Mouse (Mus musculus): ENCODE measurements around the gene Gckr. TPM values are rescaled to one million over a fixed set of nuclear protein-coding genes. Genes with fewer than 3 reads are reported as not detected.
"Not testable (repeated sequence)": the region's sequence is repeated elsewhere in the genome, so short reads cannot be mapped to it uniquely, and the experiment has no call there.

Gckr gene
- polyA plus RNA-seq, 1 experiment from 2014 or later = 0.17 TPM

- no peak overlapping the region for H3K27ac ChIP-seq
- H3K4me3 ChIP-seq = no peak overlapping the region
- H3K4me1 ChIP-seq = peaks cover 10% of the 10 kb centered on the region
- H3K4me2 ChIP-seq (replicated peaks) = no peak overlapping the region
- H3K9ac ChIP-seq = no peak overlapping the region
- H3K9me3 ChIP-seq = no peaks in the 10 kb centered on the region
- 86% methylated on average over 3 of the region's 3 CpGs for WGBS
- H3K36me3 ChIP-seq = peaks cover 7% of the 10 kb centered on the region
- ATAC-seq (ENCODE audit: insufficient number of reproducible peaks, insufficient read depth, low FRiP score, low TSS enrichment) = no peak
- no peaks in the 10 kb centered on the region for H3K27me3 ChIP-seq
Observed at GRCm38 (mm10) chr5:31297981-31298380, 738 bp downstream of the Gckr start.

- ATAC-seq (ENCODE audit: insufficient number of reproducible peaks, insufficient read depth, low FRiP score, low TSS enrichment) = no peak
- WGBS = 63% methylated on average over 2 of the region's 2 CpGs
- no peaks in the 10 kb centered on the region for H3K27me3 ChIP-seq
Observed at GRCm38 (mm10) chr5:31298486-31298885, 1.2 kb downstream of the Gckr start.

GRCm38 (mm10) chr5:31301866-31302265 lies 4.6 kb downstream of the Gckr start:
- Histone ChIP-seq H3K27ac (no peak overlapping the region), H3K4me1 (no peaks in the 10 kb centered on the region), H3K4me3 (no peak overlapping the region), H3K27me3 (no peaks in the 10 kb centered on the region), H3K9me3 (no peaks in the 10 kb centered on the region), H3K36me3 (no peaks in the 10 kb centered on the region), H3K9ac (no peak overlapping the region), H3K4me2 (replicated peaks) (no peak overlapping the region)
- WGBS = 72% methylated on average over 7 of the region's 8 CpGs
- no peak for ATAC-seq (ENCODE audit: insufficient number of reproducible peaks, insufficient read depth, low FRiP score, low TSS enrichment)

More at GRCm38 (mm10) chr5:31298486-31298885, 1.2 kb downstream of the Gckr start:
- no peak overlapping the region for H3K9ac ChIP-seq
- peaks cover 10% of the 10 kb centered on the region for H3K4me1 ChIP-seq
- no peak overlapping the region for H3K4me2 ChIP-seq (replicated peaks)
- no peaks in the 10 kb centered on the region for H3K9me3 ChIP-seq
- no peak overlapping the region for H3K27ac ChIP-seq
- no peak overlapping the region for H3K4me3 ChIP-seq
- peaks cover 2% of the 10 kb centered on the region for H3K36me3 ChIP-seq

- no peaks in the 10 kb centered on the region for H3K4me1 ChIP-seq
- H3K9me3 ChIP-seq = no peaks in the 10 kb centered on the region
- H3K4me2 ChIP-seq (replicated peaks) = no peak overlapping the region
- no peak overlapping the region for H3K4me3 ChIP-seq
- no peak overlapping the region for H3K27ac ChIP-seq
- H3K27me3 ChIP-seq = no peaks in the 10 kb centered on the region
- ATAC-seq (ENCODE audit: insufficient number of reproducible peaks, insufficient read depth, low FRiP score, low TSS enrichment) = no peak
- WGBS = 90% methylated on average over 6 of the region's 6 CpGs
- H3K9ac ChIP-seq = no peak overlapping the region
- H3K36me3 ChIP-seq = no peaks in the 10 kb centered on the region
Observed at GRCm38 (mm10) chr5:31303093-31303492, 5.8 kb downstream of the Gckr start.

- Histone ChIP-seq H3K36me3 (no peaks in the 10 kb centered on the region), H3K4me3 (no peak overlapping the region), H3K27me3 (no peaks in the 10 kb centered on the region), H3K4me2 (replicated peaks) (no peak overlapping the region), H3K9ac (no peak overlapping the region), H3K9me3 (no peaks in the 10 kb centered on the region), H3K4me1 (no peaks in the 10 kb centered on the region), H3K27ac (no peak overlapping the region)
- ATAC-seq (ENCODE audit: insufficient number of reproducible peaks, insufficient read depth, low FRiP score, low TSS enrichment) = no peak
- WGBS = 90% methylated on average over 8 of the region's 8 CpGs
Observed at GRCm38 (mm10) chr5:31312806-31313205, 15.6 kb downstream of the Gckr start.

GRCm38 (mm10) chr5:31322776-31323175 lies 25.5 kb downstream of the Gckr start:
- H3K36me3 ChIP-seq = no peaks in the 10 kb centered on the region
- ATAC-seq (ENCODE audit: insufficient number of reproducible peaks, insufficient read depth, low FRiP score, low TSS enrichment) = no peak
- no peaks in the 10 kb centered on the region for H3K4me1 ChIP-seq
- no peak overlapping the region for H3K9ac ChIP-seq
- 90% methylated on average over 3 of the region's 3 CpGs for WGBS
- no peak overlapping the region for H3K27ac ChIP-seq
- H3K27me3 ChIP-seq = no peaks in the 10 kb centered on the region
- H3K9me3 ChIP-seq = no peaks in the 10 kb centered on the region
- H3K4me3 ChIP-seq = no peak overlapping the region
- H3K4me2 ChIP-seq (replicated peaks) = no peak overlapping the region

GRCm38 (mm10) chr5:31324085-31324484 lies 26.8 kb downstream of the Gckr start:
- 62% methylated on average over 3 of the region's 3 CpGs for WGBS

GRCm38 (mm10) chr5:31326850-31327249 lies 29.6 kb downstream of the Gckr start:
- Histone ChIP-seq H3K4me3 (no peak overlapping the region), H3K4me1 (no peaks in the 10 kb centered on the region), H3K36me3 (no peaks in the 10 kb centered on the region), H3K27ac (no peak overlapping the region), H3K4me2 (replicated peaks) (no peak overlapping the region), H3K27me3 (no peaks in the 10 kb centered on the region), H3K9ac (no peak overlapping the region), H3K9me3 (no peaks in the 10 kb centered on the region)
- ATAC-seq (ENCODE audit: insufficient number of reproducible peaks, insufficient read depth, low FRiP score, low TSS enrichment) = no peak
- WGBS = 14% methylated on average over 5 of the region's 5 CpGs

More at GRCm38 (mm10) chr5:31324085-31324484, 26.8 kb downstream of the Gckr start:
- H3K27me3 ChIP-seq = no peaks in the 10 kb centered on the region
- H3K36me3 ChIP-seq = no peaks in the 10 kb centered on the region
- no peaks in the 10 kb centered on the region for H3K4me1 ChIP-seq
- no peak overlapping the region for H3K4me2 ChIP-seq (replicated peaks)
- ATAC-seq (ENCODE audit: insufficient number of reproducible peaks, insufficient read depth, low FRiP score, low TSS enrichment) = no peak
- H3K9me3 ChIP-seq = no peaks in the 10 kb centered on the region
- no peak overlapping the region for H3K27ac ChIP-seq
- no peak overlapping the region for H3K4me3 ChIP-seq
- no peak overlapping the region for H3K9ac ChIP-seq

- ATAC-seq (ENCODE audit: insufficient number of reproducible peaks, insufficient read depth, low FRiP score, low TSS enrichment) = no peak
- Histone ChIP-seq H3K27me3 (no peaks in the 10 kb centered on the region), H3K4me1 (no peaks in the 10 kb centered on the region), H3K27ac (no peak overlapping the region), H3K9ac (no peak overlapping the region), H3K4me2 (replicated peaks) (no peak overlapping the region), H3K9me3 (no peaks in the 10 kb centered on the region), H3K36me3 (no peaks in the 10 kb centered on the region), H3K4me3 (no peak overlapping the region)
- 32% methylated on average over 7 of the region's 7 CpGs for WGBS
Observed at GRCm38 (mm10) chr5:31328255-31328654, 31.0 kb downstream of the Gckr start.

- H3K9ac ChIP-seq; H3K4me1 ChIP-seq; H3K27me3 ChIP-seq; H3K36me3 ChIP-seq; H3K27ac ChIP-seq; ATAC-seq (ENCODE audit: insufficient number of reproducible peaks, insufficient read depth, low FRiP score, low TSS enrichment); H3K4me3 ChIP-seq; H3K9me3 ChIP-seq; H3K4me2 ChIP-seq (replicated peaks): not testable (repeated sequence)
- WGBS = 76% methylated on average over 16 of the region's 16 CpGs
Observed at GRCm38 (mm10) chr5:31357586-31357985, 60.3 kb downstream of the Gckr start.

- Histone ChIP-seq H3K4me3 (no peak overlapping the region), H3K9ac (no peak overlapping the region), H3K4me1 (no peaks in the 10 kb centered on the region), H3K36me3 (no peaks in the 10 kb centered on the region), H3K9me3 (no peaks in the 10 kb centered on the region), H3K27me3 (no peaks in the 10 kb centered on the region), H3K27ac (no peak overlapping the region), H3K4me2 (replicated peaks) (no peak overlapping the region)
- no peak for ATAC-seq (ENCODE audit: insufficient number of reproducible peaks, insufficient read depth, low FRiP score, low TSS enrichment)
- WGBS = 81% methylated on average over 6 of the region's 6 CpGs
Observed at GRCm38 (mm10) chr5:31360955-31361354, 63.7 kb downstream of the Gckr start.
